Mouse (Mus musculus) CH12F3 (cell line): ENCODE results near the gene Pias4.

Experiments used
- in situ Hi-C: fragments of 300-500 bp; cut with MboI; formaldehyde crosslinking; loops from 2 replicates; pipeline ENCODE4 v1.14.3; 2020; ENCODE audit warnings: low sequenced_read_pairs

The Pias4 gene

DNA sequence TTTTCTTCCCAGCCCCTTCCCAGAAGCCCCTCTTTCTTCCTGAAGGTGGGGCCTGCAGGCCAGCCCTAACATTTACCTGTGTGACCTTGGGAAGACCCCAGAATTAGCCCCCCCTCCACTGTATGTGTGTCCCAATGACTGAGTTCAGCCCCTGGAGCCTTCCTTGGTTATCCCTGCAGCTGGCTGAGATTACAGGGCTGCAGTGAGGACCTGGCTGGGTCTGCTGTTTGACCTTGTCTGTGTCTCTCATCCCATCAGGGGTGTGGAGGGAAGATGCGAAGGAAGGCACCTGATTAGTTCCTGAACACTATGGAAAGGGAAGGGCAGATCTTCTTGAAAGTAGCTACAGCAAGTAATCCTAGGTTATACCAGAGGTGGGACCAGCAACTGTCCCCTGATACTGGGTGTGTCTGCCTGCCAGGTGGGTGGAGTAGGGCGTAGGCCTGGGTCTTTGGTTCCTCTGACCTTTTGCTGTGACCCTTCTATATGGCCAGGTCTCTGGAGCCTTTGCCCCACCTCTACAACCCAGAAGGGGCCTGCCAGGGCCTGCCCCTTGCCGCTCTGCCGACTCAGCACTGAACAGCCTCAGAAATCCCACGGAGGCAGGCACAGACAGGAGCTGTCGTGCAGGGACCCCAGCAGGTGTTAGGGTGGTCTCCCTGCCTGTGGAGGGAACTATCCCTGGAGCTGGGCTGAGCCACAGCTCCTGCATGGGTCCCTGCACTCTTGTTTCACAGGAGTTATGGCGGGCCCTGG, 26.1 kb downstream of the Pias4 start:
- in situ Hi-C loops, result no loop called here

DNA sequence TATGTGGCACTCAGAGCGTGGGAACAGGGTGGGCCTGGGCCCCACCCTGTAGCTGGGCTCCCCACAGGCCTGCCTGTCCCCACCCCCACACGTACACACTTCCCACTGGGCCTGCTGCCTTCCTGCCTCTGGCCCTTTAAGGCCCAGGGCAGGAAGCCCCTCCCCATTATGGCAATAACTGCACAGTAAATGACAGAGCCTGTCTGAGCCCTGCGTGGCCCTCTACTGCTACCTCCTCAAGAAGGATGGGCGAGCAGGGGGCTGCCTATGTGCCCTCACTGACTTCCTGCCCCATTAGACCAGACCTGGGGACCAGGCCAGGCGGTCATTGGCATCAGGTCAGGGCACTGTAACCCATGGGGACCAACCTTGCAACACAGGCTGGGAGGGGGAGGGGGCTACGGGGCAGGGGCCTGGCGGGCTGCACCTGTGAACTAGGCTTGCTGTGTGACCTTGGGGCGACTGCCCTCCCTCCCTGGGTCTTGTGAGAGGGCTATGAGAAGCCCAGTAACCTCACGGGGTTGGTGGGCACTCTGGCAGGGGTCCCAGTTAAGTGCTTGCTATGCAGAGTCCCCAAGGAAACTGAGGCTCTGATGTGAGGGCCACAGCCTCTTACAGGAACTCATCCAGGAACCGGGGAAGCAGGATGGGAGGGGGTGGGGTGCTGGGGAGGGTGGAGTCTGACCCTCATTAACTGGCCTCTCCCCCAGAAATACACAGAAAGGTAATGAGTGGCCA, 26.8 kb downstream of the Pias4 start:
- in situ Hi-C loops, result no loop called here

DNA sequence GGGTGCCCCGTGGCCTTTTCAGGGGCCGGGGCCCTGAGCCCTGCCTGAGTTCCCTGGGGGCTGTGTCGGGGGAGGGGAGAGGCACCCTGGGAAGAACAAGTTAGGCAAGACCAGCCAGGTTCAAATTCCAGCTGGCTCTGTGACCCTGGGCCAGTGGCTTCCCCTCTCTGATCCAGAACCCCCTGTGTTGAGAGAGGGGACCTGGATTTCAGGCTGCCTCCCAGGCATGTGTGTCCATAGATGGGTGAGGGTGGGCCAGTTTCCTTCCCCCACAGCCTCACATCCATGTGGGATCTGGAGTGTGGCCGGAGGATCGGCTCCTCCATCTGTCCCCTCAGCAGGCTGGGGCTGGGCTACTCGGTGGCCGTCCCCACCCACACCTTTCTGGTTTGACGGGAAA, 27.7 kb downstream of the Pias4 start:
- in situ Hi-C loops, result no loop called here

- in situ Hi-C loops, result no loop called here
These were observed 28.2 kb downstream of the Pias4 start for GRCm38 (mm10) chr10:81139529-81139846.

GRCm38 (mm10) chr10:81138821-81139528, 28.7 kb downstream of the Pias4 start:
- in situ Hi-C loops, result no loop called here

DNA sequence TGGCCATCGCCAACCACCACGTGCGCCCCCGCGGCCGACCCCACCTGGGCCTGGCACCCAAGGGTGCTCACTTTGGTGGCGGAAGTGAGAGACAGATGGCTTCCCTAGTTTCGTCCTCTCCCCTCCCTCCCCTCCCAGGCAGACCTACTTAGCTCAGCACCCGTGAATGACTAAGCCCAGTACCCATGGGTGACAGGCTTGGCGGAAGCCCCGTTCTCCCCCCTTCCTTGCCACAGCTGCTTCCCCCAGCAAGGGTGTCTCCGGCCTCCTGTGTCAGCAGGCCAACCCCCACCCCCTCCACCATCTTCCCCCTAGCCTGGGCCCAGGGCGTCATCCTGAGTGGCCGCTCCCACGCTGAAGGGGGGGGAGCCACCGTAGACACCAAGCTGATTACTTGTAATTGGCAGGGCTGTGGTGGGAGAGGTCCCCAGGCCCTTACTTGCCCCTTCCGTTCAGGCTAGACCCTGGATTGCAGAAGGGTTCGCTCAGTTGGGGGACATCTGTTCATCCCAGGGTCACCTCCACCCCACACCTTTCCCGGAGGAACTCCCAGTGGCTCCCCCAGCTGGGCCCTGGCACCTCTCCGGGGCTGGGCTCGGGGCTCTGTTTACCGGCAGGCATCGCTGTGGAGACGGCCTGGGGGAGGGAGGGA, 29.5 kb downstream of the Pias4 start:
- in situ Hi-C loops, result no loop called here

DNA sequence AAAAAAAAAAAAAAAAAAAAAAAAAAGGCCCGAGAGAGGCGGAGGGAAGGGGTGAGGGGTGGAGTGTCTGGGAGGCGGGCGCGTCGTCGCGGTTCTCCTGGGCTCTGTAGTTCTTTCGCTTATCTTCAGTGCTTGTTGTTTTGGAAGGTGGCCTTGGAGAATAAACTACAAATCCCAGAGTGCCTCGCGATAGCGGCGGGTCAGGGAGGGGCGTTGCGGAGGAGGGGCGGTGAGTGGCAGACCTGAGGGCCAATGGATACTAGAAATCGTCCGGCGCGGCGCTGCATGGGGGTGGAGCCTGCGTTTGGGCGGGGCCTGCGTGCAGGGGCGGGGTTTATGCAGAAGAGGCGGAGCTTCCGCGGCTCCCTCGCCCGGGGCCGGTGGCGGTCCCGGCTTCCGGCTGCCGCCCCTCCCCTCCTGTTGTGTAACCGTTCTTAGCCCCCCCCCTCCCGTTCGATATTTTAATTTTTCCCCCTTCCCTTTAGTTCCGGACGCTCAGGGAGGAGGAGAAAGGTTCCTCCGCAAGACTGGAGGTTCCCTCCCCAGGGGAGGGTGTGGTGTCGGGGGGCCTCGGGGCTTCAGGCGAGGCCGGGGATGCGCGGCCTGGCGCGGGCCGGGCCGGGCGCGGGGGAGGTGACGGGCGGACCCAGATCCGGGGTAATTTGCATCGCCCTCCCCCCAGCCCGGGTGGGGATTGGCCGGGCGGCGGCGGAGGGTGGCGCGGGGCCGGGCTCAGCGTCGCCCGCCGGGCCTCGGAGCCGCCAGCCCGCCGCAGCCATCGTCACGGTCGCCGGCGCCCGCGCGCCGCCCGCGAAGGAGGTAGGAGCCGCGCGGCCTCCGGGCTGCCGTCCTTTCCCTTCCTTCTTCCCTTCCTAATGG, 30.2 kb downstream of the Pias4 start:
- in situ Hi-C loops, result no loop called here

- in situ Hi-C loops, result no loop called here
These were observed 31.0 kb downstream of the Pias4 start for GRCm38 (mm10) chr10:81136706-81137231.

DNA sequence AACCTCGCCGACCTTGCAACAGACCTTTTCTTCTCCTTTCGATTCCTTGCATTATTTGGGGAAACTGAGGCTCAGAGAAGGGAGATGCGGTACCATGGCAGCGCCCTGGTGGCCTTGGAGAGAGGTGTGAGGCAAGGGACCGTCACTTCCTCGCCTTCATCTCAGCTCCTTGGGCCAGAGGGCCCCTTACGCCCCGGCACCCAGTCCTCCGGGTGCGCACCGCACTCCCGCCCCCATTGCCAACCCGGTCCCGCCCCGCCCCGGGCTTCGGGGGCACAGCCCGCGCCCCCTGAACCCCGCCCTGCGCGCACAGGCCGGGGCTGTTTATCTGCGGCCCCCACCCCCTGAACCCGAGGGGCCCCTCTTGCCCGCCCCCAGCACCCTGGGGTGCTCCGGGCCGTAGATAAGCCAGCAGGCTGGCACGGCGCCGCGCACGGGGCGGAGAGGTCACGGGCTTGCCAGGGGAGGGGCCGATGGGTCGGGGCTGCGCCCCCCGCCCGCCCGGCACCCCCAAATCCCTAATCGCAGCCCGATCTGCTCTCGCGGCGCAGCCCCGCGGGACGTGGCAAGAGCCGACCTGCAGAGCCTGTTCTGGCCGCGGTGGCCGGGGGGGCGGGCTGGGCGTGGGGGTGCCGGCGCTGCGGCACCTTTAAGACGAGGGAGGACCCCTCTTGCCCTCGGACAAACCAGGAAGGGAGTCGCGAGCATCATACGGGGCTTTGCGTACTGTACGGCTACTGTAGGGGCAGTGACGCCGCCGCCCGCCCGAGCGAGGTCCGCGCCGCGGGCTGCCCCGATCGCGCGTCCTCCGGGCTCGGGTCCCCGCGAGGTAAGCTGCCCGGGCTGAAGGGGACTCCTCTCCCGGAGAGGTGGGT, 31.7 kb downstream of the Pias4 start:
- in situ Hi-C loops, result no loop called here

DNA sequence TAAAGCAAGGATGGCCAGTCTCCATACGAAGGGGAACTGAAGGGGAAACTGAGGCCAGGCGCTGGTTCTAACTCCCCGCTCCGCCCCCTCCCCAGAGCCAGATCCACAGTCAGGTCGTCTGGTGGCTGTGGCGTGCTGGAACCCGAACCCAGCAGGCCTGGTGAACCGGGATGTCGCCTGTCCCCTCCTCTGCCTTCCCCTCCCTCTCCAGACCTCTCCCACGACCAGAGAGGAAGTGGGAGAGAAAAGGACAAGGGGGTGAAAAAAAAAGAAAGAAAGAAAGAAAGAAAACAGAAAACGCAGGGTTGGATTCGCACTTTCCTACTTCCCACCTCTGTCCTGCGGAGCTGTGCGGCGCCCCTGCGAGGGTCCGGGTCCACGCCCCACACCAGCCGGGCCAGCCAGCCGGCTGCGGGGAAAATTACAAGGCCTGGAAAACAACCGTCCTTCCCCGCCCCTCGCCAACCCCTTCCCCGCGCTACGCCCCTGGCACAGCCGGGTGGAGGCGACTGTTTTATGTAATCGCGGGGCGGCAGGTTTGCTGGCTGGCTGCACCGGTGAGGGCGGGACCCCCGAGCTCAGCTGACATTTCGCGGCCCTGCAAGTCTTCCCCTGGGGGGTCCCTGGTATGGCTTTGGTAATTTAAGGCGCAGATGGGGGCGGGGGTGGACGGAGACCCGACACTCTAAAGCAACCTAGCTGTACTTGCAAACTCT, 32.6 kb downstream of the Pias4 start, which contains the start of gene Zbtb7a:
Gene Zbtb7a (plus strand): TSS at position 255 of the 716 bp plus-strand sequence.
- in situ Hi-C loops, result no loop called here

DNA sequence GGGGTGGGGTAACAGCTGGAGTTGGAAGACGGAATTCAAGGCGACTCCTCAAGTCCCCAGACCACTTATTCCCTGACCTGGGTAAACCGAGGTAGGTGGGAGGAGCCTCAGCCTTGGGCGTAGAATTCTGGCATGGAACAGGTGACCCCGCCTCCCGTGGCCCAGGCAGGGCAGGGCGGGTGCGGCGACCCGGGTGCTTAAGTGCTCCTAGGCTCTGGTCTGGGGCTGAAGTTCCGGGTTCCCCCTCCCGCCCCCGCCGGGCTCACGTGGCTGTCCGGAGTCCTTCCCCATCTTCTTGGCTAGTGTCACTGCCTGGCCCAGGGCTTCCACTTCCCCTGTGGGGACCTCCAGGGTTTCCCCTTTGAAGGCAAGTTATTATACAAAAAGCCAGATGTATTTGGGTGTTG, 33.5 kb downstream of the Pias4 start:
- in situ Hi-C loops, result no loop called here

- in situ Hi-C loops, result no loop called here
These were observed 44.2 kb downstream of the Pias4 start for GRCm38 (mm10) chr10:81123500-81123899.

DNA sequence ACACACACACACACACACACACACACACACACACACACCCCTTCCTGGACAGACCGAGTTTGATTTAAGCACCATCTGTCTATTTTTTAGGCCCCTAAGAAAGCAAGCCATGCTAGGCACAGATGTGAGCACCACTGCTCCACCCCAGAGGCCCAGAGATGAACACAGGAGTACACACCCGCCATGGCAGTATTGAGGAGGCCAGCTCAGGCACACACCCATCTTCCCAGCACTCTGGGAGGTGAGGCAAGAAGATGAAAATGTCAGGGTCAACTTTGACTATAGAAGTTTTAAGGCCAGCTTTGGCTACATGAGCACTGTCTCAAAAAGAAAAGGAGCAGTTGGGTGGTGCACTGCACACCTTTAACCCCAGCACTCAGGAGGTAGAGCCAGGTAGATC, 44.8 kb downstream of the Pias4 start:
- in situ Hi-C loops, result no loop called here

DNA sequence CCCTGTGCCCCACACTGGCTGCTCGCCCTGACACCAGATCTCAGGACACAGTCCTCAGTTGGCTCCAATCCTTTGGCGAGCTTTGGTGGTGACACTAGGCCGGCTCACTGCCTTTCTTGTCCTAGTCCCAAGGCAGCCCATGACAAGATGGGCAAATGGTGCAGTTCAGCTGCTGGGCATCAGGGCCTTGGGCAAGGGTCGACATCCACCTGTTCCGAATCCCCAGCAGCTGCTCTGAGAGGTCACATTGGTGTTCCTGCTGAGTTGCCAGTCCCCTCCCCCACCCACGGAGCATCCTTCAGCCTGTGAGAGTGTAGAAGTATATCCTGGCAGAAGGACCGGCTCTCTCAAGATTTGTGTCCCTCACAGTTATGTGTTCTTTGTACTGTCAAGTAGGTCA, 47.1 kb downstream of the Pias4 start:
- in situ Hi-C loops, result no loop called here

- in situ Hi-C loops, result no loop called here
These were observed 48.1 kb downstream of the Pias4 start for GRCm38 (mm10) chr10:81119625-81120024.

- in situ Hi-C loops, result no loop called here
These were observed 54.8 kb downstream of the Pias4 start for GRCm38 (mm10) chr10:81112946-81113345.

DNA sequence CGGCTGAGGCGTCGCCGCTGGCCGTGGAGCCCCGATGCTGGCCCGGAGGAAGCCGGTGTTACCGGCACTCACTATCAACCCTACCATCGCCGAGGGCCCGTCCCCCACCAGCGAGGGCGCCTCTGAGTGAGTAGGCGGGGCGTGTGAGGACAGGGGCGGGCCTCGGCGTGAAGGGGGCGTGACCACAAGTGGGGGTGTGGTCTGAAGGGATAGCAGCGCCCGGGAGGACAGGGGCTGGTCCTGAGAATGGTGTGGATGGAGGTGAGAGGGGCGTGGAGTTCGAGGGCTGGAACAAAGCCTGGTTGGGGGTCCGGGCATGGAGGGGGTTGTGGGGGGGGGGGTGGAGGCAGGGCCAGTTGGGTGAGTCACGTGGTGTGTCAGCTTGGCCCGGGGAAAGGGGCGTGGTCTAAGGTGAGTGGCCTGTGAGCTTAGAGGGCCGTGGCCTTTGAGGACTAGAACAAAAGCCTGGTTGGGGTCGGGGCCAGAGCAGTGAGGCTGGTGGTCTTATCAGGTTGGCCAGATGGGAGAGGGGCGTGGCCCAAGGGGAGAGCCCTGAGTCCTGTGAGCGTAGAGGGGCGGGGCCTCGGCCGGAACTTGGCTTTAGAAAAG, 61.5 kb downstream of the Pias4 start:
- in situ Hi-C loops, result no loop called here

- in situ Hi-C loops, result no loop called here
These were observed 62.1 kb downstream of the Pias4 start, which contains the start of gene Map2k2 for GRCm38 (mm10) chr10:81105565-81106112. Map2k2 (plus strand) TSS chr10:81105915.
